Mouse (Mus musculus): Measurements from ENCODE around the gene Cenpu. TPM values are rescaled to one million over a fixed set of nuclear protein-coding genes. Genes with fewer than 3 reads are reported as not detected.

Cenpu gene
- polyA plus RNA-seq, 1 experiment from 2014 or later: 6.7 TPM

Other genes starting within 250 kb of the Cenpu start
- gene Acsl1, start 81.0 kb upstream of the Cenpu start, polyA plus RNA-seq (2014; fragmentation: Nextera tagmentation; extraction: Ambion mirVana): 19.9 and 21.8 TPM in 2 replicates
- 7.9 and 9.0 TPM in 2 replicates for gene Primpol, start 65.2 kb downstream of the Cenpu start, polyA plus RNA-seq (2014; fragmentation: Nextera tagmentation; extraction: Ambion mirVana)
- 181 and 191 TPM in 2 replicates for gene Casp3, start 65.3 kb downstream of the Cenpu start, polyA plus RNA-seq (2014; fragmentation: Nextera tagmentation; extraction: Ambion mirVana)
- 8.9 and 10.6 TPM in 2 replicates for gene Irf2, start 187.7 kb downstream of the Cenpu start, polyA plus RNA-seq (2014; fragmentation: Nextera tagmentation; extraction: Ambion mirVana)

All from neural tube, embryonic 14.5 days (tissue).